In the genomic region with DNA sequence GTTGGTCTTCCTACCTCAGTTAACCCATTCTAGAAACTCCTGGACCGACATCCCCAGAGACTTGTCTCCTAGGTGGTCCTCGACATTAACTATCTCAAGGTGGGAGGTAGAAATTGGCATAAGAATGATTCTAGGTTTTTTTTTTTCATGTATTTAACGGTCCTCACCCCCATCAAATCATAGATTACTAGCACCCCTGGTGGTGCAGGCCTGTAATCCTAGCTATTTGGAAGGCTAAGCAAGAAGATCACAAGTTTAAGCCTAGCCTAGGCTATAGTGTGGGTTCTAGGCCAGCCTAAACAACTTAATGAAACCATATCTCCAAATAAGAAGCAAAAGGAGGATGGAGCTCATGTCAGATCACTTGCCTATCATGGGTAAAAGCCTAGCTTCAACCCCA, we compare ENCODE assay signal across 16 mouse cellular contexts. TPM values are rescaled to one million over a fixed set of nuclear protein-coding genes. Genes with fewer than 3 reads are reported as not detected.
"Had no signal": no experiment of that assay in that cellular context is flagged by ENCODE, and none has a peak within 500 bp of the region (broad histone marks: within the 10 kb centered on the region; RNA-seq: fewer than 3 reads in every experiment).

No protein-coding gene starts in this region.

- H3K36me3 ChIP-seq: limb, embryonic 15.5 days; liver, embryonic 13.5 days; midbrain, embryonic 13.5 days; neural tube, embryonic 15.5 days had no signal

- H3K27ac ChIP-seq: hindbrain, postnatal 0 days; limb, embryonic 15.5 days; liver, embryonic 13.5 days; midbrain, embryonic 13.5 days; neural tube, embryonic 15.5 days had no signal

- H3K4me2 ChIP-seq: limb, embryonic 15.5 days; liver, embryonic 13.5 days; midbrain, embryonic 13.5 days; neural tube, embryonic 15.5 days had no signal

- H3K9me3 ChIP-seq: limb, embryonic 15.5 days; liver, embryonic 13.5 days; midbrain, embryonic 13.5 days; neural tube, embryonic 15.5 days had no signal

- DNase-seq: kidney, adult 11 months; kidney, adult 9 months; kidney, postnatal 14 days; layer of hippocampus, postnatal 36 days; liver, embryonic 13.5 days; lung, adult 18-20 months; lung, postnatal 4 days; right cerebral cortex, adult 18-20 months; right cerebral cortex, postnatal 25 days; thymus, adult 2 months; thymus, postnatal 25 days had no signal

- H3K27me3 ChIP-seq: limb, embryonic 15.5 days; liver, embryonic 13.5 days; neural tube, embryonic 15.5 days had no signal

- ATAC-seq: hindbrain, postnatal 0 days had no signal

- H3K4me1 ChIP-seq: limb, embryonic 15.5 days; liver, embryonic 13.5 days; midbrain, embryonic 13.5 days; neural tube, embryonic 15.5 days had no signal

- H3K9ac ChIP-seq: limb, embryonic 15.5 days; liver, embryonic 13.5 days; midbrain, embryonic 13.5 days; neural tube, embryonic 15.5 days had no signal

- H3K4me3 ChIP-seq: limb, embryonic 15.5 days; liver, embryonic 13.5 days; midbrain, embryonic 13.5 days; myocyte; neural tube, embryonic 15.5 days had no signal

RNA-seq across cellular contexts. Expression of gene Edaradd, which starts 38.8 kb away (rescaled TPM):
- polyA plus RNA-seq: myocyte had no signal
